Mouse (Mus musculus) spleen, adult 2 months (tissue): Measurements from ENCODE around the gene Best1.

Source experiments
- CTCF ChIP-seq: fragments of 200-500 bp; IDR thresholded peaks from 2 replicates; pipeline ENCODE4 v1.5.1; 2011; ENCODE audit warnings: mild to moderate bottlenecking, inconsistent platforms; ENCODE audit not compliant: insufficient read depth, insufficient read length, insufficient replicate concordance; ENCODE audit errors: extremely low read depth
- POLR2A ChIP-seq: fragments of 200-500 bp; IDR thresholded peaks from 2 replicates; pipeline ENCODE4 v1.6.1; 2011; ENCODE audit warnings: low read depth, low read length, inconsistent platforms

DNA sequence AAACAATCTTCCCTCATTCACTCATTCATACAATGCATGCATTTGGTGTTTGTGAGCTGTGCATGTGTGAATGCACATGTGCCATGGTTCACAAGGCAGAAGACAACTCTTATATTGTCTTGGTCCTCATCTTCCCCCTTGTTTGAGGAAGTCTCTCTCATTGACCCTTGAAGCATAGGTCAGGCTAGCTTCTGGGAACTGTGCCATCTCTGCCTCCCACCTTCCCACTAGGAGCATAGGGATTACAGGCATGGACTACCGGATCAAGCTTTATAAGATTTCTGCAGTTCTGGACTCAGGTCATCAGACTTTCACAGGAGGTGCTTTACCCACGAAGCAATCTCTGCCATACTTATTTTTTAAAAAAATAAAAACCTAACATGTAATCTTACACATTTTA is 36.1 kb upstream of the Best1 start:
- TF ChIP-seq CTCF = no peak
- no peak for TF ChIP-seq POLR2A
